13 mouse cellular contexts compared by ENCODE assay signal in genomic region chr6:121117971-121118755, GRCm38 (mm10).
"Had no signal": no experiment of that assay in that cellular context is flagged by ENCODE, and none has a peak within 500 bp of the region (broad histone marks: within the 10 kb centered on the region; RNA-seq: fewer than 3 reads in every experiment).

No protein-coding gene starts in this region.

- H3K27ac ChIP-seq: limb, embryonic 13.5 days; liver, embryonic 14.5 days; midbrain, embryonic 10.5 days; neural tube, embryonic 15.5 days had no signal

- H3K4me1 ChIP-seq: limb, embryonic 13.5 days; neural tube, embryonic 15.5 days had no signal

- H3K4me3 ChIP-seq: limb, embryonic 13.5 days; midbrain, embryonic 10.5 days; myocyte; neural tube, embryonic 15.5 days had no signal

- H3K4me2 ChIP-seq: limb, embryonic 13.5 days; neural tube, embryonic 15.5 days had no signal

- H3K9ac ChIP-seq: limb, embryonic 13.5 days; liver, embryonic 14.5 days; neural tube, embryonic 15.5 days had no signal

- H3K27me3 ChIP-seq: limb, embryonic 13.5 days; neural tube, embryonic 15.5 days had no signal

- DNase-seq: kidney, postnatal 10 days; left cerebral cortex, postnatal 4 days; lung, adult 18-20 months; lung, postnatal 36 days; midbrain, embryonic 14.5 days; right cerebral cortex, adult 18-20 months; right cerebral cortex, postnatal 25 days; thymus, postnatal 4 days had no signal

- H3K9me3 ChIP-seq: limb, embryonic 13.5 days; midbrain, embryonic 10.5 days; neural tube, embryonic 15.5 days had no signal

- H3K36me3 ChIP-seq: limb, embryonic 13.5 days; midbrain, embryonic 10.5 days; neural tube, embryonic 15.5 days had no signal
